ENCODE assay signal across 18 mouse cellular contexts in genomic region chr6:17657308-17657707, GRCm38 (mm10). TPM values are rescaled to one million over a fixed set of nuclear protein-coding genes. Genes with fewer than 3 reads are reported as not detected.
DNase-seq lines count a peak whose midpoint lies in the region; ATAC-seq and TF ChIP-seq lines count a peak whose summit lies in the region.
"Had no signal": no experiment of that assay in that cellular context is flagged by ENCODE, and none has a peak within 500 bp of the region (broad histone marks: within the 10 kb centered on the region; RNA-seq: fewer than 3 reads in every experiment).

No protein-coding gene starts in this region.

- WGBS in forebrain, embryonic 13.5 days, result 79% methylated on average over 1 of the region's 1 CpGs
- 83% methylated on average over 1 of the region's 1 CpGs for WGBS in forebrain, embryonic 10.5 days

- DNase-seq in forebrain, embryonic 10.5 days (ENCODE audit: extremely low spot score, low spot score), result no peak
- peak; percentile 74 for DNase-seq in brain, embryonic 14.5 days (ENCODE audit: low read depth)
- DNase-seq in cerebellum, postnatal 25 days, result peak; percentile 84 to 86
- DNase-seq in layer of hippocampus, postnatal 10 days (ENCODE audit: low spot score in 2 of 2), result peak; percentile 52 to 63
- DNase-seq in thymus, postnatal 14 days, result no peak
- no peak for DNase-seq in gastrocnemius, postnatal 36 days
- DNase-seq: gastrocnemius, postnatal 14 days; lung, postnatal 14 days; thymus, postnatal 4 days had no signal

- peak; percentile 77; the same call in 1 of the 2 replicates for ATAC-seq in forebrain, embryonic 13.5 days
- no peak for ATAC-seq in activated CD4-positive, CD25-positive, alpha-beta regulatory T cell, adult 4 months
- ATAC-seq: inflammation-experienced regulatory T-cells, adult 6 months; liver, embryonic 12.5 days; Patski had no signal

- TF ChIP-seq POLR2A in brain, embryonic 14.5 days (IDR thresholded peaks at IDR 0.05; ENCODE audit: borderline replicate concordance, extremely low read depth, insufficient read depth, insufficient read length, poor library complexity, severe bottlenecking), result no peak

- H3K4me1 ChIP-seq in forebrain, embryonic 13.5 days, result no peaks in the 10 kb centered on the region
- no peaks in the 10 kb centered on the region for H3K4me1 ChIP-seq in forebrain, embryonic 10.5 days
- H3K4me1 ChIP-seq: liver, embryonic 12.5 days; midbrain, embryonic 12.5 days had no signal

- TF ChIP-seq CTCF in brain, embryonic 14.5 days (IDR thresholded peaks at IDR 0.05; ENCODE audit: borderline replicate concordance, extremely low read depth, insufficient read depth, insufficient read length), result no peak

- H3K4me3 ChIP-seq in forebrain, embryonic 13.5 days, result no peak overlapping the region
- H3K4me3 ChIP-seq in forebrain, embryonic 10.5 days, result no peak overlapping the region
- H3K4me3 ChIP-seq: erythroblast, embryonic 14.5 days; liver, embryonic 12.5 days; midbrain, embryonic 12.5 days had no signal

- no peaks in the 10 kb centered on the region for H3K9me3 ChIP-seq in forebrain, embryonic 13.5 days (replicated peaks)
- H3K9me3 ChIP-seq in forebrain, embryonic 10.5 days, result no peaks in the 10 kb centered on the region
- H3K9me3 ChIP-seq: liver, embryonic 12.5 days; midbrain, embryonic 12.5 days had no signal

- H3K4me2 ChIP-seq in forebrain, embryonic 13.5 days, result no peak overlapping the region
- H3K4me2 ChIP-seq: heart, embryonic 11.5 days; liver, embryonic 12.5 days; midbrain, embryonic 12.5 days had no signal

- intact Hi-C loops in gastrocnemius, postnatal 36 days (cut with DNase I), result no loop called here

- no peaks in the 10 kb centered on the region for H3K27me3 ChIP-seq in forebrain, embryonic 13.5 days
- no peaks in the 10 kb centered on the region for H3K27me3 ChIP-seq in forebrain, embryonic 10.5 days (ENCODE audit: poor library complexity, severe bottlenecking)
- H3K27me3 ChIP-seq: liver, embryonic 12.5 days; midbrain, embryonic 12.5 days; Patski had no signal

- no peak overlapping the region for H3K9ac ChIP-seq in forebrain, embryonic 13.5 days
- H3K9ac ChIP-seq: liver, embryonic 12.5 days; midbrain, embryonic 12.5 days had no signal

- no peak overlapping the region for H3K27ac ChIP-seq in forebrain, embryonic 13.5 days
- no peak overlapping the region for H3K27ac ChIP-seq in forebrain, embryonic 10.5 days
- H3K27ac ChIP-seq: liver, embryonic 12.5 days; midbrain, embryonic 12.5 days; stomach, postnatal 0 days had no signal

- H3K36me3 ChIP-seq in forebrain, embryonic 13.5 days (ENCODE audit: poor library complexity, severe bottlenecking), result peaks cover 51% of the 10 kb centered on the region
- peaks cover 81% of the 10 kb centered on the region for H3K36me3 ChIP-seq in forebrain, embryonic 10.5 days (replicated peaks)

RNA-seq across cellular contexts. Expression of gene Capza2, which starts 21.3 kb away (rescaled TPM):
- 245 and 247 TPM in 2 replicates for polyA plus RNA-seq in forebrain, embryonic 13.5 days (2015; fragmentation: Nextera tagmentation; extraction: Ambion mirVana)
- 211 and 227 TPM in 2 replicates for polyA plus RNA-seq in forebrain, embryonic 10.5 days (2016; fragmentation: Nextera tagmentation; extraction: Ambion mirVana)
- 96.1 and 100 TPM in 2 replicates for polyA plus RNA-seq in brain, embryonic 14.5 days (2012; rRNA removed)
- total RNA-seq in layer of hippocampus, postnatal 10 days (2021), result 100 to 1,000 TPM; 255 to 273 TPM
- 100 to 1,000 TPM; 299 to 306 TPM for total RNA-seq in gastrocnemius, postnatal 36 days (2021)
- 100 to 1,000 TPM; 350 to 408 TPM for polyA plus RNA-seq in activated CD4-positive, CD25-positive, alpha-beta regulatory T cell, adult 4 months (2017; shearing (Covaris generic))

RNA-seq across cellular contexts. Expression of gene St7, which starts 35.4 kb away (rescaled TPM):
- polyA plus RNA-seq in forebrain, embryonic 13.5 days (2015; fragmentation: Nextera tagmentation; extraction: Ambion mirVana), result 49.5 and 52.4 TPM in 2 replicates
- 19.1 and 22.9 TPM in 2 replicates for polyA plus RNA-seq in forebrain, embryonic 10.5 days (2016; fragmentation: Nextera tagmentation; extraction: Ambion mirVana)
- 62.0 and 71.4 TPM in 2 replicates for polyA plus RNA-seq in brain, embryonic 14.5 days (2012; rRNA removed)
- total RNA-seq in layer of hippocampus, postnatal 10 days (2021), result 10 to 100 TPM; 42.6 to 44.5 TPM
- total RNA-seq in gastrocnemius, postnatal 36 days (2021), result 10 to 100 TPM in 1 of 2 experiments, 1 to 10 TPM in 1; 9.6 to 10.6 TPM
- polyA plus RNA-seq in activated CD4-positive, CD25-positive, alpha-beta regulatory T cell, adult 4 months (2017; shearing (Covaris generic)), result 1 to 10 TPM; 4.2 to 4.6 TPM

Comparison
In these comparisons a context has a peak if more than half of its experiments do, and no peak if none do; other contexts are left out.
1. DNase-seq: peak in brain, embryonic 14.5 days (single experiment), cerebellum, postnatal 25 days (2 of 2) and layer of hippocampus, postnatal 10 days (2 of 2); none in forebrain, embryonic 10.5 days (single experiment), thymus, postnatal 14 days (single experiment) and gastrocnemius, postnatal 36 days (0 of 2).